Mouse (Mus musculus): ENCODE results near the gene Ctnnd1.

The Ctnnd1 gene

DNA sequence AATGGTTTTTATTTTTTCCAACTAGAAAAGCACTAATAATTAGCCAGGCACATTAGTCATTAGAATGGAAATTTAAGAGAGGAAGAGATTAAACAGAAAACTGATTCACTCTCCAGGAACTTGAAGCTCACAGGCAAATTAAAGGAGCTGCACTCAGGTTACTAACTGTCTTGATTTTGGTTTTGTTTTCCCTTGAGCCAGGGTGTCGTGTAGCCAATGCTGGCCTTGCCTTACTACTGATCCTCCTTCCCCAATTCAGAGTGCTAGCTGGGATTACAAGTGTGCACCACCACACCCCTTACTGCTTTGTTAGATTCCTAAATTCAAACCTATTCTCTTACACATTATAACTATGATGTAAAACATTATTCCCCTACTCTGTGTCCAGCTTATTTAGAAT lies 42.7 kb downstream of the Ctnnd1 start:
- DNase-seq (ENCODE audit: low spot score in 2 of 2): no peak

DNA sequence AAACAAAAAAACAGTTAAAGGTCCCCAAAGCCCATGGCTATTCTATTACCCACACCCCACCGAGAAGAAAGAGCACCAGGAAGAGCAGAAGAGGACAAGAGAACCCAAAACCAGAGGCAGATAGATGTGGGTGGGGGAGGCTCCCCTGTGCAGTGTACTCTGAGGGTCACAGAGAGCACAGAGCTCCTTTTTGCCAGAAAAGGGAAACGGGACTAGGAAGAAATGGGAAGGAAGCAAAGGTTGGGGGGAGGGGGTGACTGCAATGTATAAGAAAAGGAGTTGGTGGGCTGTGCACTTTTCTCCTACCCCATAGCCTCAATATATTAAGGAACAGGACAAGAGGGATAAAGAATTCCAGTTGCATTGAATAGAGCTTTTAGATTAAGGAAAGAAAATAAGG lies 49.6 kb downstream of the Ctnnd1 start:
- DNase-seq (ENCODE audit: low spot score in 2 of 2): no peak

DNA sequence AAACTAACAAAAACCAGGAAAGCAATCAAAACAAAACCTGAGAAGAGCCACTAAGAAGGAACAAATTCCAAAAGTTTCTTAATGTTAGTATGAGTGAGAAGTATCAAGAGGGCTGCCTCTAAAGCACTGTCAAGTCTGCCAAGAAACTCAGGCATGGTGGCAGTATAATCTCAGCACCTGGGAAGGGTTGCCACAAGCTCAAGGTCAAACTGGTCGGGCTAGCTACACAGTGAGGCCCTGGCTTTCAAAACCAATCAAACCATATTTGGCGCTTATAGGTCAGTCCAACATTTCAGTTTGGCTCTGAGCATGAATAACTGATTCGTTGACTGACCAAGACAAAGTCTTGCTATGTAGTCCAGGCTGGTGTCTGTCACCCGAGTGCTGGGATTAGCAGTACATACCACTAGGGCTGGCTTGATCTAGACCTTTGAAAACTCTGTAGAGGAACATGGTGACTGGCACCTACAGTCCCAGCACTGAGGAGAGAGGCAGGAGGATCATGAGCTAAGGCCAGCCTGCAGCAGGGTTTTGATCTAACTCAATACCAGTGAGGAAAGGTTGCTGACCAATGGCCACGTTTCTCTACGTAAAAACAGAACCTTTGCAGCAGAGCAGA lies 51.2 kb downstream of the Ctnnd1 start:
- DNase-seq (ENCODE audit: low spot score in 2 of 2): no peak

DNA sequence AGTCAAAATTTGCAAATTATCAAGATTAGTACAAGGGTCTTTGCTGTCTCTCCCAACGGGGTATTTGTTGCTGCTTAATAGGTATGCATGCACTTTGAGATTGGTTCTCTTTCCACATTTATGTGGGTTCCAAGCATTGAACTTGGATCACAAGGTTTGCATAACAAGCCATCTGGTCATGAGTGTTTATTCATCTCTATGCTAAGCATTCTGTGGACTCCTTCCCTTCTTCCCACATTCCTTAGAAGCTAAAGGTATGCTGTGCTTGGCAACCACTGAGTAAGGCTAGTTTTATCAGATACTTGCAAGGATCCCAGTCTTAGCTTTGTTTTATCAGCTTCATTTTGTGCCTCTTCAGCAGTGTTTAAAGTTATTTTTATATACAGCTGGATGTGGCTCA lies 53.4 kb downstream of the Ctnnd1 start:
- DNase-seq (ENCODE audit: low spot score in 2 of 2): no peak

DNA sequence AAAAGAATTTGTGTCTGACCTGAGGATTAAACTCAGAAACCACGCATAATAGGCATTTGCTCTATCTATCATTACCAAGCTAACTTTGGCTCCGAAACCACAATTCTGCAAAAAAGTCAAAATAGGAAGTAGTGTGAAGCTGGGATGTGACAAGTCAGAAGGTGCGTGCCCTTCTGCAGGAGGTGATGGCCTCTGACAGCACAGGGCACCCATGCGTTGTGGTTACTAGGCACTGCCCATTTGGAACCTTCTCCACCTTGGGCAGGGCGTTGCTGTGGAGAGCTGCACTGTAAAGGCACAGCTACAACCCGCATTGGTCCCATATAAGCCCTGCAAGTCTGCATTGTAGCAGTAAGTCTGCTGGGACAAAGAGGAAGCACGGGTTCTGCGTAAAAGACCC lies 57.8 kb downstream of the Ctnnd1 start:
- no peak for DNase-seq (ENCODE audit: low spot score in 2 of 2)

DNA sequence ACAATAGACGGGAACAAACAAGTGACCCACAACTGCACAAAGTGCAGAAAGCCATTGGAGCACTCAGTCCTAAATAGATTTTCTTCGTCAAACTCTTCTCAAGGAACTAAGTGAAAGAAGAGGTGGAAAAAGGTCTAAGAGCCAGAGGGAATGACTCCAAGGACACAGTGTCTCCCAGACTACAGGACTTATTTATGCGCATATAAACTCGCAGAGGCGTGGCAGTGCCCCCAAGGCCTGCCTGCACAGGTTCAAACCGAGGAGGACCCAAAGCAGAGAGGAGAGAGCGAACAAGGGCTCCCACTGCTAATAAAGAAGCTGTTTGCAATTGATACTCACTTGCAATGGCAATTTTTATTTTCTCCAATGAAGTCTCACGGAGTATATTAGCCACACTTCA lies 64.9 kb downstream of the Ctnnd1 start:
- DNase-seq (ENCODE audit: low spot score in 2 of 2): no peak

DNA sequence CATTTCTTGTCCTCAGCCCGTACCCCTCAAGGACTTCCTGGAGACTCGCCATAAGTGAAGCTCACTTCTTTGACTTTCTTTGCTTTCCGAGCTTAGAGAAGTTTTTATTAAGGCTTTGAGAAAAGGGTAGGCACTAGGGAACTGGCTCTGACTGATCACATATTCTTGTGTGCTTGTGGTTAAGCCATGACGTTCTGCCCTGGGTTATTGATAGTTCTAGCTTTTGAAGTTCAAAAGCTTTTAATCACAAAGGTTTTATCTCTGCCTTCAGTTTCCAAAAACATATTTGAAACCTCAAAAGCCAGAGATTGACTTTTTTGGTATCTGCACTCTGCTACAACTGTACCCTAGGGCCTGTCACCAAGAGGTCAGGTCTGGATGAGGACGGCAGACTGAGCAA lies 68.3 kb downstream of the Ctnnd1 start:
- DNase-seq (ENCODE audit: low spot score in 2 of 2): no peak

DNA sequence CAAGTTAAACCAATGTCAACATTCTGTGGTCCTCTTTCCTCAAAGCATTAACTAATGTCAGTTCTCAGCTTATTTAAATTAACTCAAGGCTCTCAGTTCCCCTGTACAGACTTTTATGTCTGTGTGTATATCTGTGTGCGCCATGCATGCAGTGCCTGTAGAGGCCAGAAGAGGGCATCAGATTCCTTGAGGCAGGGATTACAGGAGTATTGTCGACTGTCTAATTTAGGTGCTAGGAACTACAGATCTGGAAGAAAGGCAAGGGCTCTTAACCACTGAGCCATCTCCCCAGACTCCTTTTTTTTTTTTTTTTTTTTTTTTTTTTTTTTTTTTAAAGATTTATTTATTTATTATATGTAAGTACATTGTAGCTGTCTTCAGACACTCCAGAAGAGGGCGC lies 69.4 kb downstream of the Ctnnd1 start:
- no peak for DNase-seq (ENCODE audit: low spot score in 2 of 2)

DNA sequence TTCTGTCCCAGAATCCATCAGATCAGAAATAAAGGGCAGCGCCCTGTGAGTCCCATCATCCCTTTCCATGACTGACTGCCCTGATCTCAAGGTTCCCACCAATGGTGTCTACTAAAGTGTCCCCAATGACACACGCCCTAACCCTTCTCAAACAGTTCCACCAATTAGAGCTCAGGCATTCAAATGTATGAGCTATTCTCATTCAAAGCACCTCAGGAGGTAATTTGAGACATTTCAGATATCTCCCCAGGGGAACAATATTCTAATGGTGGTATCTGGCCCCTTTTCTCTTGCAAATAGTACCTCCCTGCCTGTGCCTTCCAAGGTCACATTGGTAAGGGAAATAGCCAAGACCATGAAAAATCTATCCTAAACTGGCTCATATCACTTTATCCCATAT lies 71.3 kb downstream of the Ctnnd1 start:
- DNase-seq (ENCODE audit: low spot score in 2 of 2): no peak

DNA sequence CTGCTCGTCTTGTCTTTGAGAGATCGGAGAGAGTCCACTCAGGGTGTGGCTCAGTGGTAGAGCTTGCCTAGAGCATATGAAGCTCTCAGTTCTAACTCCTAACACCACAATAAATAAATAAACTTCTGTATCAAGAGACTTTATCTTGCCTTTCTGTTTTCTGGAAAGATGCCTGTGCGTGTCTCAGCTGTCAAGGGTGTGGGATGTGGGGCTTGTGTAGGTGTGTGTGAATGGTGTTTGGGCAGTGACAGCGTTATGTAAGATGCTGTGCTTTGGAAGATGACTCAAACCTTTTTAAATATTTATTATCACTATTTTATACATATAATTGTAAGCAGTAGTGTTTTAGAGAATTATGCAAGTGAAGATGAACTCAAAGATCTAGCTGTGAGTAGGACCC lies 76.4 kb downstream of the Ctnnd1 start:
- no peak for DNase-seq (ENCODE audit: low spot score in 2 of 2)

DNA sequence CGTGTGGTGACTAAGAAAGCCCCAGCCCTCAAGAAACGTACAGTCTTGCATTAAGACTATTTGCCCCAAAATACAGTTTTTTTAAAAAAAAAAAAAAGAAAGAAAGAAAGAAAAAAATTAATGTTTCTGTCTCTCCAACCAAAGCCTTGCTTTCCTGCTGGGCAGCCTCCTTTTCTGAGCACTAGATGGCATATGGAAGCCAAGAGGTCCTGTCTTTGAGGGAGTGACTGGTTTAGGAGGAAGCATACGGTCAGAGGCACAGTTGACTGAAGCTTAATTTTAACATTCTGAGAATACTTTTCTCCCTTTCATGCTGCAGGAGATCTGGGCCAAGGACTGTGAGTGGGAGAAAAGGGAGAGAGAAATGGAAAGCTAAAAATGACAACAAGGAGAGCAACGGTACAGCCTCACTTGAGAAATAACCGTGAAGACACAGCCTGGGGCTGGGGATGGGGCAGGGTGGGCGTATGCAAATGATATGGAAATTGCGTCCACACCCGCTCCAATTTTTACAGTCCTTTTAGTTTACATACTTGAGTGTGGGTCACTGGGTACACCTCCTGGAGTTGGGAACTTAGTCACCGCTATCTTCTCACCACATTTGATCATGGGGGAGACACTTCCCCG lies 93.6 kb downstream of the Ctnnd1 start:
- DNase-seq (ENCODE audit: low spot score in 2 of 2): no peak

DNA sequence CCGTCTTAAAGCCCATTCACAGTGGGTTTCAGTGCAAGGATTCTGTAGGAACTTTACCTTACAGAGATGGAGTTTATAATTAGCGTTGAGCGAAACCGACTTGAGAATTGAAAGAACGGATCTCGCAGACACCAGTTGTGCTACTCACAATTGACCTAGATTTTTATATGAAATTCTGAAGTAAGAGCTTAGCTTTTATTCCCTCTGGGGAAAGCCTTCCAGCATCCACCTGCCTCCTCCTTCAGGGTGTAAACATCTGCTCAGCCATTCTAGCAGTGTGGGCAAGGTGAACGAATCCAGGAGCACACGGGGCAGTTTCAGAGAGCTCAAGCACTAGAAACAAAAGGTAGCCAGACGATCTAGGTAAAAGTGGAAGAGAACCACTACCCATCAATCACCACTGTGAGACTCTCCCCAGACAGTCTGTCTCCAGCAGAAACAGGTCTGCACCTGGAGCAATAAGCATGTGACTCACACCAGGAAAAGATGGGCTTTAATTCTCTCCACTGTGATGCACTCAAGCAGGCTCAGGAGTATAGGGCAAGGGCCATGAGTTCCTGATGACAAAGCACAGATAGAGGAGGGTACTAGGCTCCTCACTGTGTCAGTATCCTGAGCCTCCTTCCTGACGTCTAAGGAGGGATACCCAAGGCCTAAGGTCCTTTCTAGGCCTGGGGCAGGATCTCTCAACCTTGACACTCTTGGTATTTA lies 99.0 kb downstream of the Ctnnd1 start:
- peak in 1 of 2 experiments; percentile 34 for DNase-seq (ENCODE audit: low spot score in 2 of 2)

Data from urinary bladder, adult 18-20 months (tissue).